Mouse (Mus musculus) layer of hippocampus, adult 8-10 months (tissue): ENCODE data around the gene Lin54. TPM values are rescaled to one million over a fixed set of nuclear protein-coding genes. Genes with fewer than 3 reads are reported as not detected.

Experiments
- DNase-seq, 2 experiments: peaks; one replicate each; pipeline ENCODE4 v3.0.0; 2022; ENCODE audit warnings: low spot score in 2 of 2
- microRNA-seq, 2 experiments: library from miRNA; unstranded; fragments of <30 nt; microRNA quantifications; one replicate each; pipeline ENCODE4 v1.2.0; 2022
- total RNA-seq, 4 experiments: library from RNA; stranded (reverse); gene quantifications; 2 replicates each; pipeline ENCODE4 v1.2.4; 2022

The Lin54 gene
- total RNA-seq, 4 experiments from 2014 or later = 17.9 to 19.9 (median 19.3) TPM

DNA sequence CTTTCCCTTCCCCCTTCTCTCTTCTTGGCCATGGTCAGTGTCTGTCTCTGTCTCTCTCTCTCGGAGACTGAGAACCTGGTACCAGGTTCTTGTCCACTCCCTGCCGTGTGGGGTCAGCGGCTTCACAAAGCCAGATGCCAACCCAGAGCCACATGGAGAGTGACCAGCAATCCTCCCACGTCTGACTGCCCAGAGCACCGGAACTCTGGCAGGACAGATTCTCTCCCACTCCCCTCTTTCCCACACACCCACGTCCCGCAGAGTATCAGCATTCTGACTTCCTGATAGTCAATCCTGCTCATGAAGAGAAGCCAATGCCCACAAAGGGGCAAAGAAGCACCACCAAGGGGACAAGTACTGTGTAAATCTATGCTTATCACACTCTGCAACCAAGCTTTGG is 76.8 kb downstream of the Lin54 start:
- no peak for DNase-seq

DNA sequence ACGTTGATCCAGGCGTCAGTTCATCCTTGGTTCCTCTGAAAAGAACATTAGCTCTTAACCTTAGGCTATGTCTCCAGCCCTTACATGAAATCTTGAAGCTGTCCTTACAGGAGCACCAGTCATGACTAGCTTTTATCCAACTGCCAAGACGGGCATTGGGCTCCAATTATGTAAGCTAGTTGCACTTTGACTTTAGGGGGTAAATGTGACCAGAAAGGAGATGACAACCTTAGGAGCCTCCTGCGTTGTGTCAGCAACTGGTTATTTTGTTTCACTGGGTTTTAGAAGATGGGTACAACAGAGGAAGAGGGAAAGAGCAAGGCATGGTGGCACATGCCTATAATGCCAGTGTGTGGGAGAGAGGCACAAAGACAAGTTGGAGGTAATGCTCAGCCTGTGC is 81.6 kb downstream of the Lin54 start:
- no peak for DNase-seq

DNA sequence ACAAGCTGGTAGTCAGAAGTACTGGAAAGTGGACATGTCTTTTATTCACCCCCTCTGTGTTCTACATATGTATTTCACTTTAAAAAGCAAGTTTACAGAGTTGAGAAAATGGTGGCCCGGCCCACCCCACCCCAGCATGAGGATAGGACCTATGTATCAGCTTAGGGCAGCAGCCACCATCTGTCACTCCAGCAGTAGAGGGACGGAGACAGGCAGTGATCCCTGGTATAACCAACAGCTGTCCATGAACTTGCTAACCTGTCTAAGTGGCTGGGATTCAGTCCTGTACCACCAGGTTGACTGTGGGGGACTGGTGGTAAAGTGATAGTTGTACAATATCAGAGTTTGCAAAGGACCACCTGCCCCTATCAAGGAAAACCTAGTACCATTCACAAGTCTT is 82.4 kb downstream of the Lin54 start:
- no peak for DNase-seq

DNA sequence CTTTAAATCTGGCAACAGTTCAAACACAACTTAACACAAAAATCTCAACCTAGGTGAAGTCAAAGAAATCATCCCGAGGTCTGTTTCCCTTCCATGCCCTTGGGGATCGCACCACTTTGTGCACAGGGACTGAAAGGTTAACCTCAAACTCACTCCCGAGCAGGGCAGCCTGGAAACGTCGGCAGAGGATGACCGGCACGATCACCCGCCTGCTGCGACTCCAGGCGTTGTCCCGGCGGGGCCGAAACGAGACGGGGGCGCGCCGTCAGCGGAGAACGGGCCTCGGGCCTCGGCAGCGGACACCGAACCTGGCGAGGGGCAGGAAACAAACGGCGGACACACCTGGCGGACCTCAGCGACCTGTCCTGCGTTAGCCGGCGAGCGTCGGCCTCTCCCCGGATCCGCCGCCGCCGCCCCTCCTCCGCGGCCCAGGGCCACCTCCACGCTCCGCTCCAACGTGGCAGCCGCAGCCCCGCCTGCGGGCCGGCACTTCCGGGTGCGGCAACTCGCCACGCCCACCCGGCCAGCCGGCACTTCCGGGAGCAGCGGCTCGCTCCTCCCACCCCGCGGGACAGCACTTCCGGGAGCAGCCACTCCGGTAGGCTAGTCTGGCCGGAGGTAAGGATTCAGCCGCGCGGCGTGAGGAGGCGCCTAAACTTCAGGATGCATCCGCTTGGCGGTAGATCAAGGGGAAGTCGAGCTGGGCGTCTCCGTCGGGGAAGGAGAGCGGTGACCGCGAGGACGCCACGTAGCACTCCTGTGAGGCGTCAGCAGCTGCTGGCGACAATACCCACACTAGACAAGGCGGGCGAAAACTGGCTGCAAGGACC is 84.5 kb downstream of the Lin54 start, which contains the start of gene Sec31a:
Sec31a (minus strand) TSS at position 474 of the 830 bp plus-strand sequence.
- peak; percentile 95 for DNase-seq

DNA sequence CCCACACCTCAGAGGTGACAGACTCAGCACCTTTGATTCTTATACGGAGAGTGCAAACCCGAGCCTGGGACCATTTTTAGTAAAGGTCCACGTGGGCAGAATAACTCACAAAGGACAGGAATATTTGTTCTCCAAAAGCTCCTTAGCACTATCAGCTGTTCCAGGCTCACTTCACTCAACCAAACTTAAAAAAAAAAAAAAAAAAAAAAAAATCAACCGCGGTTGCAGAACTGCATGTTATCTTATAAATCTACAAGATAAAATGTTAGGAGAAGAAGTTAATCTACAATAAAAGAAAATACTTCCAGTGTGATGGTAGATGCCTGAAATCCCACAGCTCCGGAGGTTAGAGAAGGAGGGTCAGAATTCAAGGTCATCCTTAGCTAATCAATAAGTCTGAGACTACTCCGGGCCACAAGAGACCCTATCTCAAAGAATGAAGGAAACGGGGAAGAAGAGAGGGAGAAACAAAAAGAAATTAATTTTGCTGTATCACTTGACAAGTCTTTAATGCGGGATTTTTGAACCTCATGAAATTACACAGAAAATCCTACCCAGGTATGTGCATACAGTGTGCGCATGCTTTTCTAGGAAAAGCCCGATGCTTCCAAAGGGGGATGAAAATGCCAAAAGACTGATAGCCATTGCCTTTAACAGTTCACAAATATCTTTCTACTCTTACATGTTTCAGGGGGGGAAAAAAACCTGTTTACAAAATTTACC is 85.8 kb downstream of the Lin54 start:
- DNase-seq = no peak

GRCm38 (mm10) chr5:100412886-100413285 is 87.6 kb downstream of the Lin54 start:
- no peak for DNase-seq

- DNase-seq = no peak
Measured at GRCm38 (mm10) chr5:100410281-100410680, 90.2 kb downstream of the Lin54 start.

DNA sequence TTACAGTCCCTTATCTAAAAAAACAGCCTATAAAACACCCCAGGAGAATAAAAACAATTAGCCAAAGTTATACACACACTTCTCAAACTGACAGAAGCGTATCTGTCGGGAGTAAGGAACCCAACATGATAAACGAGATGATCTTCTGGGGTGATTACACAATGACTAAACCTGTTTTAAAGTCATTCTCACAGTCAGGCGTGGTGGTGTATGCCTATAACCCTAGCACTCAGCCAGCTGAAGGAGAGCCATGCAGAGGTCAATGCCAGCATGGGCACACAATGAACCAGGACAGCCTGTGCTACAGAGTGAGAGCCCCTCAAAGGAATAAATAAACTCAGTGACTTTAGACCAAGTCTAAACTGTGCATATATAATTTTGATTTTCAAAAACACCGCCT is 92.0 kb downstream of the Lin54 start:
- DNase-seq = no peak

- no peak for DNase-seq
Measured at GRCm38 (mm10) chr5:100396753-100397152, 103.7 kb downstream of the Lin54 start.

DNA sequence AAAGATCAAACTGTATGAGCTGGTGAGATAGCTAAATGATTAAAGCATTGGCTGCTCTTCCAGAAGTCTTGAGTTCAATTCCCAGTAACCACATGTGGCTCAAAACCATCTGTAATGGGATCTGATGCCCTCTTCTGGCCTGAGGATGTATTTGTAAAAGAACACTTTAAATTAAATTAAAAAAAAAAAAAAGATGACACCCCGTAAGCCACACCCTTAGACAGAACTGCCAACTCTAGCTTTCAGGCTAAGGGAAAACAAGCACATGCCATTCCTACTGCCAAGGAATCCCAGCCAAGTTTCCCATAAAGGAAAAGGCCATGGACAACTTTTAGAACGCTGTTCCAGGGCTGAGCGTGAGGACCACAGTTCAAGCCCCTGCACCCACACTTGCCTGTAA is 106.8 kb downstream of the Lin54 start:
- no peak for DNase-seq

DNA sequence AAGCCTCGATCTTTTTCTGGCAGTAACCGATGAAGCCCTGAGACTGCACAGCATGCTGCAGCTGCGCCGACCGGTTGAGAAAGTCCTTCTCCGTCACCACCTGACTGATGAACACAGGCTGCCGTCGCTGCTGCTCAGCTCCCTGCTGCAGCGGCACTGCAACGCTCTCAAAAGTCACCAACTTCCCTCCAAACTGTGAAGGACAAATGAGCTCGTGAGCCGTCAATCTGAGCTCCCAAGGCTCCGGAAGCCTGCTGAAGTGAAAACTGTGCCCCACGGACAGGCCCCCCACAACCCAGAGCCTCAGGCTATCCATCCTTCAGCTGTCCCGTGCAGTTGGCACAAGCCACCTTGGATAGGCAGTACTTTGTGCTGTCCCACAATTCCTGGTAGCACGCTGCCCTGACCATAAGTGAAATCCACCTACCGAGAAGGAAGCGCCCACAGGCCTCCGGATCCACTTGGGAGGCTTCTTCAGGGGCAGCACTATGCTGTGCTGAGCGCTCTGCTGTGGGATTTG is 107.9 kb downstream of the Lin54 start:
- no peak for DNase-seq

Small RNAs within 50 kb of the gene (microRNA-seq; reads per million reads assigned to microRNA genes)
- gene Gm23222 = 0 reads per million in 2 experiments

Other genes with a start within 250 kb of the Lin54 start
- 100 to 1,000 TPM; 104 to 115 (median 109) TPM for gene Sec31a, start 84.4 kb downstream of the Lin54 start, total RNA-seq
- 10 to 100 TPM; 80.1 to 90.7 (median 88.1) TPM for gene Cops4, start 17.7 kb upstream of the Lin54 start, total RNA-seq
- not detected for gene Plac8, start 71.6 kb upstream of the Lin54 start, total RNA-seq
- 10 to 100 TPM; 77.6 to 88.5 (median 82.3) TPM for gene Coq2, start 174.5 kb upstream of the Lin54 start, total RNA-seq
- 1 to 10 TPM in 1 of 4 experiments, under 1 TPM in 3; 0.33 to 1.3 (median 0.88) TPM for gene Hpse, start 219.1 kb upstream of the Lin54 start, total RNA-seq